ENCODE assay signal across 16 mouse cellular contexts in the genomic region with DNA sequence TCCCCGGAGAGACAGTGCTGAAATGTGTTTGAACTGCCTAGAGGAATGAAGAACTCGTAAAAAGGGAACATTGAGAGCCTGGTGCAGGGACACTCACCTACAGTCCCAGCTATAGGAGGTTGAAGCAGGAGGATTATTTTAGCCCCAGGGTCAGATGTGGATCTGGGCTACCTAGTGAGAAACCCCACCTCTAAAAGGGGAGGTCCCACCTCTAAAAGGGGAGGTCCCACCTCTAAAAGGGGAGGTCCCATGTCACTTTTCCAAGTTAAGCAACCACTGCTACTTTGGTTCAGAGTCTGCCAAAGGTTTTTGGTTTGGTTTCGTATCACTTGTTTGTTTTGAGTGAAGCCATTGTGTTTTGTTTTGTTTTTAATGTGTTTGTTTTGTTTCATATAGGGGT. TPM values are rescaled to one million over a fixed set of nuclear protein-coding genes. Genes with fewer than 3 reads are reported as not detected.
DNase-seq lines count a peak whose midpoint lies in the region; TF ChIP-seq lines count a peak whose summit lies in the region.
"Had no signal": no experiment of that assay in that cellular context is flagged by ENCODE, and none has a peak within 500 bp of the region (broad histone marks: within the 10 kb centered on the region; RNA-seq: fewer than 3 reads in every experiment).

No protein-coding gene starts in this region.

- WGBS in kidney, adult 2 months: 62% methylated on average over 3 of the region's 3 CpGs
- 82% methylated on average over 3 of the region's 3 CpGs for WGBS in midbrain, embryonic 10.5 days

- in situ Hi-C loops in CH12.LX (cut with MboI; ENCODE audit: low pct_ligation_motif_present, low pct_unique_long_range_greater_than_20kb, low sequenced_read_pairs): no loop called here

- no peak for TF ChIP-seq POLR2A in kidney, adult 2 months (IDR thresholded peaks at IDR 0.05; ENCODE audit: low read depth, low read length)
- no peak for TF ChIP-seq POLR2A in CH12.LX (IDR thresholded peaks at IDR 0.05; ENCODE audit: low read depth, low read length)

- no peak overlapping the region for H3K27ac ChIP-seq in kidney, adult 2 months (ENCODE audit: insufficient read depth, low read depth, low read length)
- no peak overlapping the region for H3K27ac ChIP-seq in CH12.LX (ENCODE audit: insufficient read depth, low read depth)
- H3K27ac ChIP-seq in midbrain, embryonic 10.5 days (replicated peaks): no peak overlapping the region
- H3K27ac ChIP-seq: embryonic facial prominence, embryonic 13.5 days; heart, adult 2 months; hindbrain, embryonic 12.5 days had no signal

- no peak overlapping the region for H3K4me2 ChIP-seq in CH12.LX (ENCODE audit: insufficient read depth, low read depth, poor library complexity, severe bottlenecking)
- H3K4me2 ChIP-seq: embryonic facial prominence, embryonic 13.5 days; heart, embryonic 12.5 days; hindbrain, embryonic 12.5 days had no signal

- H3K4me1 ChIP-seq in kidney, adult 2 months (ENCODE audit: control insufficient read depth, insufficient read depth, low read length): peaks cover 15% of the 10 kb centered on the region
- H3K4me1 ChIP-seq in CH12.LX (ENCODE audit: control insufficient read depth in 1 of 2, insufficient read depth in 2 of 2): peaks cover 0 to 35% of the 10 kb centered on the region in 2 experiments; a peak in 2 of 4 replicates
- H3K4me1 ChIP-seq in midbrain, embryonic 10.5 days: peaks cover 24% of the 10 kb centered on the region

- no peaks in the 10 kb centered on the region for H3K79me2 ChIP-seq in CH12.LX (replicated peaks; ENCODE audit: control insufficient read depth, extremely low read depth, insufficient read depth, poor library complexity, severe bottlenecking)

- H3K36me3 ChIP-seq in kidney, adult 2 months (ENCODE audit: control insufficient read depth, insufficient read depth, low read length): no peaks in the 10 kb centered on the region; the same call in 1 of the 2 replicates
- H3K36me3 ChIP-seq in CH12.LX (replicated peaks in 1 of 2; ENCODE audit: control insufficient read depth in 1 of 2, insufficient read depth in 1 of 2, low read length in 1 of 2): no peaks in the 10 kb centered on the region
- no peaks in the 10 kb centered on the region for H3K36me3 ChIP-seq in midbrain, embryonic 10.5 days
- H3K36me3 ChIP-seq: hindbrain, embryonic 12.5 days had no signal

- H3K9ac ChIP-seq in CH12.LX (ENCODE audit: insufficient read depth, low read depth): no peak overlapping the region
- H3K9ac ChIP-seq: embryonic facial prominence, embryonic 13.5 days; heart, embryonic 12.5 days; hindbrain, embryonic 12.5 days had no signal

- peak; percentile 35 for DNase-seq in kidney, adult 2 months
- no peak for DNase-seq in kidney, postnatal 4 days
- DNase-seq in CH12.LX (ENCODE audit: extremely low read depth) (peak; percentile 59), ZHBTc4 (ENCODE audit: low read depth, low spot score) (peak; percentile 57)
- no peak for DNase-seq in midbrain, embryonic 10.5 days (ENCODE audit: low spot score)
- no peak for DNase-seq in spleen, adult 18-20 months
- DNase-seq: adrenal gland, postnatal 14 days; cerebellum, adult 18-20 months; cerebellum, adult 9-11 months; cerebellum, postnatal 36 days; gastrocnemius, postnatal 10 days; heart, adult 2 months; heart, postnatal 36 days had no signal

- H3K27me3 ChIP-seq in kidney, adult 2 months (replicated peaks; ENCODE audit: control insufficient read depth, insufficient read depth, low read length): no peaks in the 10 kb centered on the region
- H3K27me3 ChIP-seq in CH12.LX (replicated peaks): peaks cover 12% of the 10 kb centered on the region
- peaks cover 12% of the 10 kb centered on the region for H3K27me3 ChIP-seq in midbrain, embryonic 10.5 days (ENCODE audit: low read depth, poor library complexity, severe bottlenecking)
- H3K27me3 ChIP-seq: embryonic facial prominence, embryonic 13.5 days; heart, embryonic 12.5 days; hindbrain, embryonic 12.5 days had no signal

- dilution Hi-C loops in CH12.LX (cut with MboI; ENCODE audit: extremely low pct_ligation_motif_present, extremely low pct_unique_long_range_greater_than_20kb, low sequenced_read_pairs): no loop called here

- no peak overlapping the region for H3K4me3 ChIP-seq in kidney, adult 2 months (ENCODE audit: insufficient read depth, low read depth, low read length)
- H3K4me3 ChIP-seq in CH12.LX (replicated peaks in 1 of 3; ENCODE audit: low read depth in 2 of 3, low read length in 2 of 3, poor library complexity in 1 of 3): no peak overlapping the region
- H3K4me3 ChIP-seq in midbrain, embryonic 10.5 days: no peak overlapping the region
- H3K4me3 ChIP-seq: embryonic facial prominence, embryonic 13.5 days; heart, adult 2 months; heart, embryonic 12.5 days; hindbrain, embryonic 12.5 days had no signal

- no peak for TF ChIP-seq RAD21 in CH12.LX (IDR thresholded peaks at IDR 0.05; ENCODE audit: low read depth, low read length)

- H3K9me3 ChIP-seq in CH12.LX (replicated peaks; ENCODE audit: low read length): peaks cover 6% of the 10 kb centered on the region
- H3K9me3 ChIP-seq in midbrain, embryonic 10.5 days (replicated peaks): no peaks in the 10 kb centered on the region; the same call in 1 of the 2 replicates
- H3K9me3 ChIP-seq: hindbrain, embryonic 12.5 days had no signal

- no peak for TF ChIP-seq CTCF in kidney, adult 2 months (conservative IDR thresholded peaks at IDR 0.05; ENCODE audit: insufficient read depth, insufficient read length, low read depth, low read length)
- no peak for TF ChIP-seq CTCF in CH12.LX (conservative IDR thresholded peaks at IDR 0.05 in 1 of 2, IDR thresholded peaks at IDR 0.05 in 1 of 2; ENCODE audit: low read depth in 2 of 2, low read length in 2 of 2)

- no peak for TF ChIP-seq EP300 in CH12.LX (IDR thresholded peaks at IDR 0.05; ENCODE audit: low read length)

TF ChIP-seq in CH12.LX, 34 proteins besides CTCF, POLR2A, EP300 and RAD21:
- TF ChIP-seq MEF2A (IDR thresholded peaks at IDR 0.05; ENCODE audit: borderline replicate concordance, low read depth, low read length) (no peak), IRF4 (IDR thresholded peaks at IDR 0.05; ENCODE audit: low read depth, low read length) (no peak), ZKSCAN1 (IDR thresholded peaks at IDR 0.05; ENCODE audit: borderline replicate concordance, low read depth, low read length) (no peak), MAX (IDR thresholded peaks at IDR 0.05; ENCODE audit: low read length) (no peak), PAX5 (IDR thresholded peaks at IDR 0.05; ENCODE audit: low read length) (no peak), GABPA (IDR thresholded peaks at IDR 0.05; ENCODE audit: insufficient replicate concordance, low read depth, low read length) (no peak), JUN (IDR thresholded peaks at IDR 0.05; ENCODE audit: insufficient read depth, low read depth, low read length) (no peak), ETS1 (conservative IDR thresholded peaks at IDR 0.05; ENCODE audit: low read depth, low read length) (no peak), CHD2 (IDR thresholded peaks at IDR 0.05; ENCODE audit: low read length) (no peak), MAFK (IDR thresholded peaks at IDR 0.05; ENCODE audit: insufficient replicate concordance, low read length) (no peak), USF2 (conservative IDR thresholded peaks at IDR 0.05; ENCODE audit: low read depth, low read length) (no peak), ZNF384 (IDR thresholded peaks at IDR 0.05; ENCODE audit: low read depth, low read length) (no peak), E2F4 (IDR thresholded peaks at IDR 0.05; ENCODE audit: insufficient replicate concordance, low read depth, low read length) (no peak), TBP (conservative IDR thresholded peaks at IDR 0.05; ENCODE audit: low read depth, low read length) (no peak), MYC (IDR thresholded peaks at IDR 0.05; ENCODE audit: low read depth, low read length) (no peak), BHLHE40 (IDR thresholded peaks at IDR 0.05; ENCODE audit: low read depth, low read length) (no peak), CHD1 (IDR thresholded peaks at IDR 0.05; ENCODE audit: low read depth, low read length) (no peak), JUND (conservative IDR thresholded peaks at IDR 0.05; ENCODE audit: low read depth, low read length) (no peak)

RNA-seq across cellular contexts. Expression of a gene that starts 36.6 kb away (rescaled TPM):
- polyA plus RNA-seq in kidney, adult 2 months (2012; rRNA removed): 33.9 and 43.7 TPM in 2 replicates
- total RNA-seq in CH12.LX (2012; rRNA removed) (79.8 and 102 TPM in 2 replicates), CH12.LX (2014; rRNA removed) (264 and 327 TPM in 2 replicates)
- polyA plus RNA-seq in CH12.LX (2012; ENCODE audit: insufficient read length, low read depth): 121 and 136 TPM in 2 replicates
- polyA plus RNA-seq in midbrain, embryonic 10.5 days (2016; fragmentation: Nextera tagmentation; extraction: Ambion mirVana): 150 and 151 TPM in 2 replicates

Comparison
In these comparisons a context has a peak if more than half of its experiments do, and no peak if none do; other contexts are left out.
1. DNase-seq: peak in kidney, adult 2 months (single experiment), CH12.LX (single experiment) and ZHBTc4 (single experiment); none in kidney, postnatal 4 days (0 of 2), midbrain, embryonic 10.5 days (single experiment) and spleen, adult 18-20 months (0 of 2).